Mouse (Mus musculus) embryonic facial prominence, embryonic 14.5 days (tissue): ENCODE measurements around the gene Pmel. TPM values are rescaled to one million over a fixed set of nuclear protein-coding genes. Genes with fewer than 3 reads are reported as not detected.

ENCODE experiments used
- ATAC-seq: fragments of 200-750 bp; cut with Nextera tagmentation; 2 replicates; pipeline ENCODE4 v1.8.0; 2017; ENCODE audit warnings: low read depth, moderate number of reproducible peaks, moderate TSS enrichment
- DNase-seq: peaks from one replicate; pipeline ENCODE4 v3.0.0-alpha.2; 2015; ENCODE audit warnings: low spot score
- H3K27ac ChIP-seq: fragments of 300-500 bp; sonication (generic); replicated peaks from 2 replicates; pipeline ENCODE4 v1.5.1; 2014; ENCODE audit warnings: low read depth, mild to moderate bottlenecking, low read length, moderate library complexity
- H3K27me3 ChIP-seq: fragments of 300-500 bp; sonication (generic); replicated peaks from 2 replicates; pipeline ENCODE4 v1.6.1; 2014; ENCODE audit warnings: low read length; ENCODE audit not compliant: control insufficient read depth, insufficient read depth
- H3K36me3 ChIP-seq: fragments of 300-500 bp; sonication (generic); 2 replicates; pipeline ENCODE4 v1.6.1; 2014; ENCODE audit warnings: low read length, mixed read lengths; ENCODE audit not compliant: control insufficient read depth, insufficient read depth
- H3K4me1 ChIP-seq: fragments of 300-500 bp; sonication (generic); 2 replicates; pipeline ENCODE4 v1.6.1; 2014; ENCODE audit warnings: antibody characterized with exemption, low read length; ENCODE audit not compliant: control insufficient read depth, insufficient read depth
- H3K4me2 ChIP-seq: fragments of 300-500 bp; sonication (generic); 2 replicates; pipeline ENCODE4 v1.6.1; 2014; ENCODE audit warnings: low read depth, mild to moderate bottlenecking, low read length, moderate library complexity, mixed read lengths
- H3K4me3 ChIP-seq: fragments of 300-500 bp; sonication (generic); 2 replicates; pipeline ENCODE4 v1.5.1; 2014; ENCODE audit warnings: low read depth, mild to moderate bottlenecking, low read length
- H3K9ac ChIP-seq: fragments of 300-500 bp; sonication (generic); 2 replicates; pipeline ENCODE4 v1.6.1; 2014; ENCODE audit warnings: low read depth, mild to moderate bottlenecking, low read length, moderate library complexity, mixed read lengths
- H3K9me3 ChIP-seq: fragments of 300-500 bp; sonication (generic); 2 replicates; pipeline ENCODE4 v1.6.1; 2016; ENCODE audit warnings: low read length; ENCODE audit not compliant: control insufficient read depth
- WGBS: fragments of 180-500 bp; shearing (Covaris S2); extraction: QIAGEN DNeasy Blood & Tissue Kit; methylation state at CpG from one replicate; pipeline ENCODE4 v1.1.7; 2014; 5-methylcytosine and 5-hydroxymethylcytosine counted together
- polyA plus RNA-seq: library from polyadenylated mRNA; unstranded; fragments of >200 nt; fragmentation: Nextera tagmentation; extraction: Ambion mirVana; gene quantifications from 2 replicates; pipeline ENCODE4 v1.2.1, GENCODE M21; 2014

Gene Pmel
- polyA plus RNA-seq, 1 experiment from 2014 or later, result 14.6 TPM

DNA sequence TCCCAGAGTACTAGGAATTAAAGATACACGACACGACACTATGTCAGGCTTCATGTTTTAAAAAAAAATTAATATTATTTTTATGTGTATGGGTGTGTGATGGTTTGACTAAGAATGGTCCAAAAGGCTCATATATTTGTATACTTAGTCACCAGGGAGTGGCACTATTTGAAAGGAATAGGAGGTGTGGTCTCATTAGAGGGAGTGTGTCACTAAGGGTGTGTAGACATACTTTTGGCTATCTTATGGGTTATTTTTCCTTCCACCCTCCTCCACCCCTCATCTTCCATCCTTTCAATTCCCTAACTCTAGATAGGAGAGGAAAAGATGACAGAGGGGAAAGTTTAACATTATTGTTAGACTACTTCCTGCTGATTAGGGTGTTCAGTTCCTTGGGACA, 38.2 kb upstream of the Pmel start:
- ATAC-seq (no peak), DNase-seq (no peak)
- Histone ChIP-seq H3K27me3 (no peaks in the 10 kb centered on the region), H3K4me1 (peaks cover 5% of the 10 kb centered on the region; the same call in 1 of the 2 replicates), H3K4me3 (no peak overlapping the region), H3K9me3 (no peaks in the 10 kb centered on the region), H3K4me2 (no peak overlapping the region), H3K36me3 (peaks cover under 1% of the 10 kb centered on the region; the same call in 1 of the 2 replicates), H3K27ac (no peak overlapping the region), H3K9ac (no peak overlapping the region)
- WGBS, result 95% methylated on average over 2 of the region's 2 CpGs

DNA sequence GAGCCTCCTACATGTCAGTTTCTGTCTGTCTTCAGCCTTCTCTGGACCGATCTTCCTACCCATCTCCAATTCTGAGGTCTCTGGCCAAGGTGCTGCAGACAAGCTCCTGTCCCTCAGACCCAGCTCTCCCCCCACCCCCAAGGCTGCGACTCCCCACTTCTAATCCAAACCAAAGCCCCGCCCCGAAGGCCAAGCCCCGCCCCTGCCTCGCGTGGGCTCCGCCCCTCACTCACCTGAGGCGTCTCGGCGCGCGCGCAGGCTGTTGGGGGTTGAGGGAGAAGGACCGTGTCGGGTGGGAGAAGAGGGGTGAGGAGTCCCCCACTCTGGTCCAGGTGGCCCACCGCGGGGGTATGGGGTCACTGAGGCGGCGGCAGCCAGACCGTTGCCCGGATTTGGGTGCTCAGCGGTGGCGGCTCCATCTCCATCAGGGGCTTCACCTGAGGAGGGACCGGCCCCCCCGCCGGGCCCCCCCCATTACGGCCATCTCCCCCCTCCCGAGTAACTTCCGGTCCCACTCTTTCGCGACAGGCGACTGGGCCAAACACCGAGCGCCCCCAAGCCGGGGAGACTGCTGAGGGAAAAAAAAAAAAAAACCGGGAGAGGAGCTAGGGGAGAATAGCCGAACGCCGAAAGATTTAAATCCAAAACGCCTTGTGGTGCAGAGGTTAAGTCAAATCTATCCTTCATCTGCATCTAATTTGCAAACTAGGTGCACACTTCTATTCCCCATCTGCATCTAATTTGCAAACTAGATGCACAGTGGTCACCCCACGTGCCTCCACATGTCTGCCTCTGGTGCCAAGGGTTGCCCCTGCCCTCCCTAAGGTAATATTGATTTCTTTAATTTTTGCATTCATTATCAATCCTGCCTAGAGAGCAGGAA, 35.0 kb upstream of the Pmel start:
- Histone ChIP-seq H3K9ac (peak overlapping the region; percentile 81), H3K9me3 (no peaks in the 10 kb centered on the region), H3K4me1 (peaks cover 10% of the 10 kb centered on the region), H3K4me2 (peak overlapping the region; percentile 74), H3K27me3 (no peaks in the 10 kb centered on the region), H3K27ac (peak overlapping the region; percentile 88), H3K36me3 (peaks cover 13% of the 10 kb centered on the region; the same call in 1 of the 2 replicates), H3K4me3 (peak overlapping the region; percentile 82)
- DNase-seq (peak; percentile 83), ATAC-seq (peak; percentile 50)
- under 1% methylated on average over 40 of the region's 42 CpGs for WGBS

DNA sequence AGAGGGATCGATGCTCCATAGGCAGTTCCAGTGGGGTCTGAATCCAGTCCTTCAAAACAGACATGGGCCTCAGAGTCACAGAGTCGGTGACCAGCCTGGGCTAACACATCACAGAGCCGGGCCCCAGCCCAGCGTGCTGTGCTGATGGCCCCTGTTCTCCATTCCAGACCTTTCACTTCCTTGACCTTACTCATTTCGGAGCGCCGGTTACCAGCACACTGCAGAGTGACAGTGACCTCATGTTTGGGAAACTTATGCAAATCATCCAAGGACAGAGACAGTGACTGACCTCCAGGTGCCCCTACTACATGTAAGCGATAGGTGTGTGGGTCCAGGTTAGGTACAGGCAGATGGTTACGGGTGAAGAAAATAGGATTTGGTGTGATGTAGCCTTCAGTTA, 32.8 kb upstream of the Pmel start:
- Histone ChIP-seq H3K9me3 (no peaks in the 10 kb centered on the region), H3K9ac (no peak overlapping the region), H3K36me3 (peaks cover 13% of the 10 kb centered on the region; the same call in 1 of the 2 replicates), H3K27me3 (no peaks in the 10 kb centered on the region), H3K4me3 (no peak overlapping the region), H3K4me2 (no peak overlapping the region), H3K27ac (no peak overlapping the region), H3K4me1 (peaks cover 10% of the 10 kb centered on the region)
- DNase-seq, result no peak
- ATAC-seq, result no peak
- WGBS, result 88% methylated on average over 9 of the region's 9 CpGs

DNA sequence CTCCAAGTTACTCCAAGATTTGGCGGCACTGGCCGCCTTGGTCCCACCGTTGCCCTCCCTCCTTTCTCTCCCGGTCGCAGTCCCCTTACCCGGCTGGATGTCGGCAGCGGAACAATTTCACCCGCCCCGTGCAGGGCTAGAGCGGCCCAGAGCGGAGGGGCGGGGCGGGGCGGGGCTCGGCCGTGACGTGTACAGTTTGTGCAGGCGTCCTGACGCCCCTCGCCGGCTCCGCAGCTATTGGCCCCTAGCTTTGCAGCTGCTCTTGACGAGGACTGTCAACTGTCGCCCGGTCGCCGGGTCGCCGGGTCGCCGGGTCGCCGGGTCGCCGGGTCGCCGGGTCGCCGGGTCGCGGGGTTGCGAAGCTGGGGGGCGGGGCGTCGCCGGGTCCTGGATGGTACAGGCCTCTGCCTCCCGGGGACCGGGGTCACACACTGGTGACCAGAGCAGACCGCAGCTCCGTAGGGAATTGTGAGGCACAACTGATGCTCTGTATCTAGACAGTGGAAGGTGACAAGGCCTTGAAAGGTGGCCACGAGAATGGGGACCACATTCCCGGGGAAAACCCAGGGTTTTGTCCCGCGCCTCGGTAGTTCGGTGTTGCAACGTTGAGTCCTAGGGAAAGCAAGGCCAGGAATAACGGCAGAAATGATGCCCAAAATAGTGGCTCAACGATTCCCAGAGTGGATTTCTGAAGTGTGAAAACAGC, 30.1 kb upstream of the Pmel start, which contains the start of gene Suox:
Gene Suox, minus strand, starts transcription at position 311 of the 706 bp plus-strand sequence.
- WGBS, result under 1% methylated on average over 43 of the region's 60 CpGs
- Histone ChIP-seq H3K36me3 (peaks cover 13% of the 10 kb centered on the region; the same call in 1 of the 2 replicates), H3K4me2 (peak within 1 kb of the TSS; percentile 94), H3K27me3 (no peaks in the 10 kb centered on the region), H3K9ac (peak within 1 kb of the TSS; percentile 71), H3K4me1 (peaks cover 5% of the 10 kb centered on the region), H3K27ac (peak within 1 kb of the TSS; percentile 73; the same call in 1 of the 2 replicates), H3K9me3 (no peaks in the 10 kb centered on the region), H3K4me3 (peak within 1 kb of the TSS; percentile 69)
- ATAC-seq (peak; percentile 94), DNase-seq (peak; percentile 94)

DNA sequence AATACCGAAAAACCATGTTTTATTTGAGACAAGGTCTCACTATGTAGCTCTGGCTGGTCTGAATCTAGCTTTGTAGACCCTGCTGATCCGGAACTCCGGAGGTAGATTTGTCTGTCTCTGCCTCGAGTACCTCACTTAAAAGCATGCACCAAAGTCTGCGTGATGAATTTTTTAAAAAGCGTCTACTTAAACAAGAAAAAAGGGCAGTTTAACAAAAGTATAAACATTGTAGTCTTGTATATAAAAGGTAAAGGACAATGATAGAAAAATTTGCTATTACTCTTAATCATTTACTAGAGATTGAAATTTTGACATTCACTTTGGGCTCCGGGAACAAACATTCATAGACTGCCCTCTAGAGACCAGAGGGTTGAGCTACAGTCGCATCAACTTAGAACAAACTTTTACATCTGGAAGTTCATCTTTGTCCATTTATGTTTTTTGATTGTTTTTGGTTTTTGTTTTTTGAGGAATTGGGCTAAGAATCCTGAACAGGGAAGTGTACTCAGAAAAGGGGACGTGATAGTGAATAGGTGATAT, 29.5 kb upstream of the Pmel start:
- Histone ChIP-seq H3K9ac (peak overlapping the region; percentile 71), H3K4me3 (peak overlapping the region; percentile 69), H3K27me3 (no peaks in the 10 kb centered on the region), H3K36me3 (peaks cover 17% of the 10 kb centered on the region), H3K9me3 (no peaks in the 10 kb centered on the region), H3K27ac (peak overlapping the region; percentile 73; the same call in 1 of the 2 replicates), H3K4me1 (peaks cover 5% of the 10 kb centered on the region; the same call in 1 of the 2 replicates), H3K4me2 (peak overlapping the region; percentile 94)
- no peak for ATAC-seq
- WGBS, result 2% methylated on average over 9 of the region's 9 CpGs
- peak; percentile 70 for DNase-seq

DNA sequence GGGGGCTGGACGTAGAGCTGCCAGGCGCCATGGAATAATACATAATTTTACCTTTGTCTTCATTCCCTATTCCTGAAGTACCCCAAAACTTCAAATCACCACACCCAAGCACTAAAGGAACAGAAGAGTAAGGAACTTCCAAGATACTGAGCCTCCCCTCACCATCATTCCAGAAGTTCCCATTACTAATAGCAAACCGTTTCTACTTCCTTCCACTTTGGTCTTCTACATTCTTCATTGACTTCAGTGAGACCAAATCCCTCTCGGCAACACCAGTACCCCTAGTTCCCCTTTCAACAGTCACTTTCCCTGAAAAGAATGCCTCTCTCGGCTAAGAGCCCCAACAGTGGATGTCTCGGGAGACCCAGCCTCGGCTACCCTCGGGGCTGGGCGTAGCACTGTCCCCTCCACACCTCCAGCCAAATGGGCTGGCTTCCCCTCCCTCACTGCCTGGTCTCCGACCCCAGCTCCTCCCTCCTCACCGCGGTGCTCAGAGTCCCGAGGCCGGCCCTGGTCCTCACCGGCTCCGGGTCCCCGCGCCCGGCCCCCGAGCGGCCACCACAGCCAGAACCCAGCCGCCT, 8.5 kb upstream of the Pmel start:
- no peak for DNase-seq
- ATAC-seq, result no peak
- Histone ChIP-seq H3K4me1 (no peaks in the 10 kb centered on the region), H3K27me3 (no peaks in the 10 kb centered on the region), H3K36me3 (peaks cover 26% of the 10 kb centered on the region), H3K9me3 (no peaks in the 10 kb centered on the region), H3K4me2 (peak overlapping the region; percentile 87), H3K27ac (peak overlapping the region; percentile 97), H3K9ac (peak overlapping the region; percentile 94), H3K4me3 (peak overlapping the region; percentile 93)
- WGBS, result under 1% methylated on average over 21 of the region's 22 CpGs

DNA sequence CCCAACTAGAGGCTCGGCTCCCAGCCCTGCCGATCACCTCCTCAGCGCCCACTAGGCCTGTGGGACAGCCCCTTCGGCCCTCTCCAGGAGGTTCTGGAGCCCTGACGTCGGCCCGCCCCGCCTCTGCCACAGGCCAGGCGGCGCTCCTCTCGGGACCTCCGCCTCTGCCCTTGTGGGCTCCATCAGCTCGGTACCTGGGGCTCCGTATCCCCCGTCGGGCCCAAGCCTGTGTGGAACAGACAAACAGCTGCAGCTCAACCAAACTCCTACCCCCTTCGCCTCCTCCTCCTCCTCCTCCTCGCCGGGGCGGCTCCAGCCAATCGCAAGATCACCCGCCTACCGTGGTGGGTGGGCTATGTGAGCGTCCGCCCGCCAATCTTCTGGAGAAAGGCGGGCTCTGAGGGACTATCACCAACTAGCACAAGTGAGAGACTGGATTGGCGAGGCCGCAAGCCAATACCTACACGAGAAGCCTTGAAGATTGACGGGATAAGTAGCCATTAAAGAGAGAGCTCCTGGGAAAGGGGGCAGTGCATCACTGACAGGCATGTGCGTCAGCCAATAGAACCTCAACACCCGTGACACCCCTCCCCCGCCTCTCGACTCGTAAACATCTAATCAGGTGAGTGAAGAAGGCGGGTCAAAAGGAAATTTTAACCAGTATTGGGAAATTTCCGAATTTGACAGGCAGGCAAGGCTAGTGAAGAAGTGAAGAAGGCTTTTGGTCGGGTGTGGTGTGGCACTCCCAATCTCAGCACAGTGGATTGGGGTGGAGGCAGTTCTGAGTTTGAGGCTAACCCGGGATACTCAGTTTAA, 7.8 kb upstream of the Pmel start, which contains the start of gene Rab5b:
Gene Rab5b, minus strand, starts transcription at position 273 of the 816 bp plus-strand sequence.
- Histone ChIP-seq H3K4me2 (peak within 1 kb of the TSS; percentile 87), H3K27ac (peak within 1 kb of the TSS; percentile 97), H3K27me3 (no peaks in the 10 kb centered on the region), H3K36me3 (peaks cover 33% of the 10 kb centered on the region), H3K4me1 (no peaks in the 10 kb centered on the region), H3K9ac (peak within 1 kb of the TSS; percentile 94), H3K9me3 (no peaks in the 10 kb centered on the region), H3K4me3 (peak within 1 kb of the TSS; percentile 93)
- ATAC-seq (peak; percentile 98), DNase-seq (peak; percentile 100)
- under 1% methylated on average over 34 of the region's 40 CpGs for WGBS
